Mouse (Mus musculus) kidney, adult 2 months (tissue): ENCODE measurements around the gene Tmcc3.

ENCODE experiments used
- CTCF ChIP-seq: fragments of 200-500 bp; conservative IDR thresholded peaks from 2 replicates; pipeline ENCODE4 v1.5.1; 2011; ENCODE audit warnings: low read depth, mild to moderate bottlenecking, control low read depth, low read length, moderate library complexity, mixed read lengths; ENCODE audit not compliant: insufficient read depth, insufficient read length
- POLR2A ChIP-seq: fragments of 200-500 bp; IDR thresholded peaks from one replicate; pipeline ENCODE4 v1.6.1; 2011; ENCODE audit warnings: low read depth, low read length, control low read depth

DNA sequence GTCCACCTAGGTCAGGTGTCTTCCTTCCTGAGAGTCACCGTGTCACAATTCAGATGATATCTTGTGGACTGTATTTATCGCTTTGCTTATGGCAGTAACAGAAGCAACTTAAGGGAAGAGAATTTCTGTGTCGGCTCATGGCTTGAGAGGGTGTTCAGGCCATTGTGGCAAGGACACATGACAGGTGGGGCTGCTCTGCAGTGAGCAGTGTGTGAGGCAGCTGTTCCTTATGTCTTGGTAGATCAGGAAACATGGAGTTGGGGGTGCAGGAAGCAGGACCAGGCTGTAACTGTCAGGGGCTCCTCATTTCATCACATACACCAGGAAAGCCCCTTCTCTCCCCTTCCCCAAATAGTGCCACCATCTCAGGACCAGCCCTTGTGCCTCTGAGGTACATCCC lies 251.2 kb downstream of the Tmcc3 start:
- no peak for TF ChIP-seq CTCF
- no peak for TF ChIP-seq POLR2A
